Mouse (Mus musculus): Measurements from ENCODE around the gene Adgrl2.

DNA sequence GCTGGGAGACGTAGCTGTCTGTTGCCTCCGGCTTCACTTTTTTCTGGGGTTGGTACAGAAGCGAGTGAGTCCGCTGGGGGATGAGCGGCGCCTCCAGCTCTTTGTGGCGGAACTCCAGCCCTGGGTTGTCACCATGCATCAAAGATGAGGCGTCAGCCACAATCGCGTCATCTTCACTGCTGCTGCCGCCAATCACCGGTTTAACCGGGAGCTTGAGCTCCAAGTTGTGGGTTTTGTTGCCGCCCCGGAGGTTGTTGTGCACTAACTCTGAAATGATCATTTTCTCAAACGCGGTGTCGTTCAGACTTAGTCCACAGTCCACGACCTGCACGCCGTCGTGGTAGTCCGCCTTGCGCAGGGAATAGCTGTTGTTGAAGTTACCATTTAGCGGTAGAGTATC, 172.9 kb downstream of the Adgrl2 start:
- TF ChIP-seq CTCF (IDR thresholded peaks at IDR 0.05; ENCODE audit: extremely low read depth, insufficient read depth, low read length) (no peak), POLR2A (IDR thresholded peaks at IDR 0.05; ENCODE audit: extremely low read depth, insufficient read depth, low read length) (no peak)

Measured in cortical plate, adult 2 months (tissue).